Mouse (Mus musculus) myocyte (in vitro differentiated cells): ENCODE measurements around the gene Rccd1. TPM values are rescaled to one million over a fixed set of nuclear protein-coding genes. Genes with fewer than 3 reads are reported as not detected.

Source experiments
- H3K27me3 ChIP-seq: one replicate; pipeline ENCODE4 v1.6.1; 2011; ENCODE audit not compliant: control insufficient read depth, insufficient read depth, insufficient read length
- H3K36me3 ChIP-seq: one replicate; pipeline ENCODE4 v1.6.1; 2011; ENCODE audit not compliant: control insufficient read depth, insufficient read depth
- H3K4me2 ChIP-seq: one replicate; pipeline ENCODE4 v1.6.1; 2011; ENCODE audit warnings: low read depth, control low read depth
- H3K4me3 ChIP-seq: one replicate; pipeline ENCODE4 v1.5.1; 2011; ENCODE audit warnings: mild to moderate bottlenecking, control low read depth, moderate library complexity
- H3K79me2 ChIP-seq: one replicate; pipeline ENCODE4 v1.6.1; 2011; ENCODE audit not compliant: control insufficient read depth, insufficient read depth
- H3ac ChIP-seq: one replicate; pipeline ENCODE4 v1.6.1; 2011; ENCODE audit not compliant: control insufficient read depth, insufficient read length
- CEBPB ChIP-seq: IDR thresholded peaks from 2 replicates; pipeline ENCODE4 v1.6.1; 2011; ENCODE audit warnings: mild to moderate bottlenecking, moderate library complexity; ENCODE audit not compliant: poor library complexity, insufficient read depth, severe bottlenecking
- E2F4 ChIP-seq: IDR thresholded peaks from one replicate; pipeline ENCODE4 v1.6.1; 2011; ENCODE audit warnings: mild to moderate bottlenecking, control low read depth, moderate library complexity; ENCODE audit not compliant: insufficient read depth
- MAX ChIP-seq: IDR thresholded peaks from one replicate; pipeline ENCODE4 v1.6.1; 2011; ENCODE audit warnings: low read depth, mild to moderate bottlenecking, control low read depth
- MYOD1 ChIP-seq, 3 experiments: IDR thresholded peaks; one replicate each; pipeline ENCODE4 v1.6.1; 2011; ENCODE audit warnings: control low read depth in 2 of 3, low read depth in 2 of 3, mild to moderate bottlenecking in 2 of 3, moderate library complexity in 1 of 3; ENCODE audit not compliant: insufficient read length in 2 of 3, control insufficient read depth in 1 of 3
- MYOG ChIP-seq, 3 experiments: IDR thresholded peaks; one replicate each; pipeline ENCODE4 v1.6.1; 2011; ENCODE audit warnings: control low read depth in 2 of 3, low read depth in 2 of 3, mild to moderate bottlenecking in 2 of 3; ENCODE audit not compliant: insufficient read length in 2 of 3, control insufficient read depth in 1 of 3, insufficient read depth in 1 of 3
- POLR2A ChIP-seq: IDR thresholded peaks from one replicate; pipeline ENCODE4 v1.6.1; 2011; ENCODE audit warnings: low read depth, mild to moderate bottlenecking, control low read depth, moderate library complexity; ENCODE audit not compliant: insufficient read length
- POLR2AphosphoS2 ChIP-seq: IDR thresholded peaks from one replicate; pipeline ENCODE4 v1.6.1; 2011; ENCODE audit warnings: low read depth, control low read depth; ENCODE audit not compliant: insufficient read length
- REST ChIP-seq: IDR thresholded peaks from one replicate; pipeline ENCODE4 v1.6.1; 2011; ENCODE audit warnings: mild to moderate bottlenecking, control low read depth, moderate library complexity; ENCODE audit not compliant: insufficient read depth, insufficient read length
- SRF ChIP-seq: IDR thresholded peaks from one replicate; pipeline ENCODE4 v1.6.1; 2011; ENCODE audit warnings: low read depth; ENCODE audit not compliant: control insufficient read depth, insufficient read length
- TCF12 ChIP-seq: IDR thresholded peaks from one replicate; pipeline ENCODE4 v1.6.1; 2011; ENCODE audit warnings: mild to moderate bottlenecking, control low read depth; ENCODE audit not compliant: poor library complexity, insufficient read depth, severe bottlenecking
- TCF3 ChIP-seq: IDR thresholded peaks from one replicate; pipeline ENCODE4 v1.6.1; 2011; ENCODE audit warnings: low read depth, control low read depth; ENCODE audit not compliant: insufficient read length
- USF1 ChIP-seq: IDR thresholded peaks from one replicate; pipeline ENCODE4 v1.6.1; 2011; ENCODE audit warnings: low read depth, mild to moderate bottlenecking, control low read depth, moderate library complexity
- polyA plus RNA-seq: library from polyadenylated mRNA; unstranded; fragments of >200 nt; fragmentation: generic; extraction: Trizol; gene quantifications from one replicate; pipeline ENCODE4 v1.2.1, GENCODE M21; 2012; ENCODE audit warnings: missing spikeins

Gene Rccd1
- polyA plus RNA-seq, 1 experiment, result 8.4 TPM

- no peaks in the 10 kb centered on the region for H3K27me3 ChIP-seq
- H3ac ChIP-seq, result peak within 1 kb of the TSS; percentile 62
- peak within 1 kb of the TSS; percentile 84 for H3K4me2 ChIP-seq
- H3K4me3 ChIP-seq, result peak within 1 kb of the TSS; percentile 41
- H3K36me3 ChIP-seq, result no peaks in the 10 kb centered on the region
- H3K79me2 ChIP-seq, result no peaks in the 10 kb centered on the region
- peak in 2 of 3 experiments; percentile 23 to 32 for TF ChIP-seq MYOD1 (IDR thresholded peaks at IDR 0.05; ENCODE audit: control insufficient read depth in 1 of 3, insufficient read length in 2 of 3, low read depth in 2 of 3)
- peak in 2 of 3 experiments; percentile 16 to 52 for TF ChIP-seq MYOG (IDR thresholded peaks at IDR 0.05; ENCODE audit: control insufficient read depth in 1 of 3, insufficient read depth in 1 of 3, insufficient read length in 2 of 3, low read depth in 2 of 3)
- TF ChIP-seq POLR2A, result peak; percentile 67
- no peak for TF ChIP-seq MAX
Measured at GRCm38 (mm10) chr7:80371041-80371751, 46.9 kb upstream of the Rccd1 start, which contains the start of gene Man2a2. TSS of gene Man2a2 (minus strand) at chr7:80371375.

GRCm38 (mm10) chr7:80370649-80371040 is 46.4 kb upstream of the Rccd1 start:
- H3K4me3 ChIP-seq, result peak overlapping the region; percentile 41
- no peaks in the 10 kb centered on the region for H3K27me3 ChIP-seq
- peak overlapping the region; percentile 84 for H3K4me2 ChIP-seq
- peak; percentile 45 for TF ChIP-seq POLR2A
- TF ChIP-seq MYOG (IDR thresholded peaks at IDR 0.05; ENCODE audit: control insufficient read depth in 1 of 3, insufficient read depth in 1 of 3, insufficient read length in 2 of 3, low read depth in 2 of 3), result peak in 1 of 3 experiments; percentile 28
- no peak for TF ChIP-seq CEBPB
- TF ChIP-seq POLR2AphosphoS2, result peak; percentile 31
- no peak for TF ChIP-seq TCF3
- no peak for TF ChIP-seq REST
- H3K36me3 ChIP-seq, result no peaks in the 10 kb centered on the region
- no peaks in the 10 kb centered on the region for H3K79me2 ChIP-seq
- H3ac ChIP-seq, result peak overlapping the region; percentile 62

GRCm38 (mm10) chr7:80369967-80370431 is 45.7 kb upstream of the Rccd1 start:
- Histone ChIP-seq H3K4me2 (peak overlapping the region; percentile 84), H3K27me3 (no peaks in the 10 kb centered on the region), H3K79me2 (no peaks in the 10 kb centered on the region), H3K4me3 (peak overlapping the region; percentile 41), H3K36me3 (no peaks in the 10 kb centered on the region), H3ac (peak overlapping the region; percentile 62)
- TF ChIP-seq MYOD1 (IDR thresholded peaks at IDR 0.05; ENCODE audit: control insufficient read depth in 1 of 3, insufficient read length in 2 of 3, low read depth in 2 of 3) (no peak), CEBPB (no peak), MAX (no peak), POLR2A (no peak), USF1 (no peak), E2F4 (no peak), SRF (no peak), TCF12 (no peak), MYOG (IDR thresholded peaks at IDR 0.05; ENCODE audit: control insufficient read depth in 1 of 3, insufficient read depth in 1 of 3, insufficient read length in 2 of 3, low read depth in 2 of 3) (no peak), POLR2AphosphoS2 (no peak), REST (no peak), TCF3 (no peak)

- H3ac ChIP-seq, result no peak overlapping the region
Measured at GRCm38 (mm10) chr7:80369461-80369860, 45.2 kb upstream of the Rccd1 start.

More at GRCm38 (mm10) chr7:80369461-80369860, 45.2 kb upstream of the Rccd1 start:
- peak overlapping the region; percentile 41 for H3K4me3 ChIP-seq
- H3K79me2 ChIP-seq, result no peaks in the 10 kb centered on the region
- TF ChIP-seq CEBPB (no peak), MAX (no peak), REST (no peak), POLR2A (no peak), SRF (no peak), TCF12 (no peak), USF1 (no peak), MYOG (IDR thresholded peaks at IDR 0.05; ENCODE audit: control insufficient read depth in 1 of 3, insufficient read depth in 1 of 3, insufficient read length in 2 of 3, low read depth in 2 of 3) (no peak), POLR2AphosphoS2 (no peak), TCF3 (no peak)
- peak overlapping the region; percentile 84 for H3K4me2 ChIP-seq
- H3K27me3 ChIP-seq, result no peaks in the 10 kb centered on the region
- no peaks in the 10 kb centered on the region for H3K36me3 ChIP-seq
